Mouse (Mus musculus) hematopoietic multipotent progenitor cell, adult 10-12 weeks (in vitro differentiated cells): ENCODE results near the gene Cdx2. TPM values are rescaled to one million over a fixed set of nuclear protein-coding genes. Genes with fewer than 3 reads are reported as not detected.

Experiments
- polyA plus RNA-seq: library from polyadenylated mRNA; stranded (reverse); fragments of >175 nt; gene quantifications from 2 replicates; pipeline ENCODE4 v1.2.3, GENCODE M21; 2012; ENCODE audit warnings: low replicate concordance

Gene Cdx2
- not detected in 2 replicates for polyA plus RNA-seq

DNA sequence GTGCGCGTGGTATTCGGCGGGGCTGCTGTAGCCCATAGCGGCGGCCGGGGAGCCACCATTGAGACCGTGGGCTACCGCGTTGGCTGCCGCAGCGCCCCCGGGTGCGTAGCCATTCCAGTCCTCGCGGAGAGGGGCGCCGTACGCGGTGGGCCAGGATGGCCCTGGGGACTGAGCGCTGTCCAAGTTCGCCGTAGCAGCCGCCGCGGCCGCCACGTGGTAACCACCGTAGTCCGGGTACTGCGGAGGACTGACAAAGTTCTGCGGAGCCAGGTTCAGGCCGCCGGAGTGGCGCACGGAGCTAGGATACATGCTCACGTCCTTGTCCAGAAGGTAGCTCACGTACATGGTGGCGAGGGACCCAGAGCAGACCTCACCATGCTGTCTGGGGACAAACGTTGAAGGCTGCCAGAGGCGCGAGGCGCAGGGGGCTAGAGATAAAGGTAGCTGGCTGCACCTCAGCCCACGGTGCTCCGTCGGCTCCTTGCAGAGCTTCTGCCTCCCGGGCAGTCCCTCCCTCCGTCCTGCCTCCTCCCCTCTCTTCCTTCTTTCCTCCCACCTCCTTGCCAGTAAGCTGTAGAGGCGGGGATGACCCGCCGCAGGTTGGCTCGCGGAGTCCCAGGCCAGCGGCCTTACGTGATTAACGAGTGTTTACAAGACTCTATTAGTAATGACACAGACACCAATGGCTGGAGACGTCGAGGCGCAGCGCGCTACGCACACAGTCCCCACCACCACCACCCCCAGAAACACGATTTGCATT, at the start of gene Cdx2:
Gene Cdx2 (minus strand): TSS at position 633 of the 760 bp plus-strand sequence.

DNA sequence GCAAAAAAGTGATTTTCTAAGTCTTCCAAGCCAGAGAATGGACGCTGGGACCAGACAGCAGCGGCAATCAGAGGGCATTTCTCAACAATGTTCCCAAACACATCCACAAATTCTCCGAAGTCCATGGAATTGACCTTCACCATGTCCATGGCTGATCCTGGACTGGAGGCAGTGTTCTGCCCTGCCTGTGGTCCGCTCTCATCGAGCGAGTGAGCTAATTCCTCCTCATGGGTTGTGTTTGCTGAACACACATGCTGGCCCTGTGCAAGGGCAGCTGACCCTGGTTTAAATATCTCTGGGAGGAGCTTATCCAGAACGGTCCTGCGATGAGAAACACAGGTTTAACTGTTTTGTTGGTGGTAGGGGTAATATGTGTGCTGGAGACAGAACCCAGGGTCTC, 15.1 kb upstream of the Cdx2 start, which contains the start of gene Urad:
Gene Urad (minus strand): TSS at position 258 of the 400 bp plus-strand sequence.

DNA sequence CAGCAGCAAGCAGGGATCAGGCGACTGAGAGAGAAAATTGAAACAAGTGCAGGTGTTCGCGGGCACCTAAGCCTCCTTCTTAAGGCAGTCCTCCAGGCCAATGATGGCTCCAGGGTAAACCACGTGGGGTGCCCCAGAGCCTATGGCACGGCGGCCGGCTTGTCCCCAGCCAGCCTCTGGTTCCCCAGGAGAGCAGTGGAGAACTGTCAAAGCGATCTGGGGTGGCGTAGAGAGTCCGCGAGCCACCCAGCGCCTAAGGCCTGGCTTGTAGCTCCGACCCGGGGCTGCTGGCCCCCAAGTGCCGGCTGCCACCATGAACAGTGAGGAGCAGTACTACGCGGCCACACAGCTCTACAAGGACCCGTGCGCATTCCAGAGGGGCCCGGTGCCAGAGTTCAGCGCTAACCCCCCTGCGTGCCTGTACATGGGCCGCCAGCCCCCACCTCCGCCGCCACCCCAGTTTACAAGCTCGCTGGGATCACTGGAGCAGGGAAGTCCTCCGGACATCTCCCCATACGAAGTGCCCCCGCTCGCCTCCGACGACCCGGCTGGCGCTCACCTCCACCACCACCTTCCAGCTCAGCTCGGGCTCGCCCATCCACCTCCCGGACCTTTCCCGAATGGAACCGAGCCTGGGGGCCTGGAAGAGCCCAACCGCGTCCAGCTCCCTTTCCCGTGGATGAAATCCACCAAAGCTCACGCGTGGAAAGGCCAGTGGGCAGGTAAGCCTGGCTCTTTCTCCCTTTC, 37.0 kb downstream of the Cdx2 start, which contains the start of gene Pdx1:
Gene Pdx1 (plus strand): TSS at position 34 of the 747 bp plus-strand sequence.

Other genes starting within 250 kb of the Cdx2 start
- 31.1 and 31.6 TPM in 2 replicates for gene Lnx2, start 230.7 kb downstream of the Cdx2 start, polyA plus RNA-seq
- 45.4 and 47.9 TPM in 2 replicates for gene Polr1d, start 230.2 kb downstream of the Cdx2 start, polyA plus RNA-seq
- gene Gsx1, start 118.6 kb downstream of the Cdx2 start, polyA plus RNA-seq = not detected in 2 replicates
- not detected in 2 replicates for gene Pdx1, start 37.3 kb downstream of the Cdx2 start, polyA plus RNA-seq
- gene Urad, start 15.2 kb upstream of the Cdx2 start, polyA plus RNA-seq = not detected in 2 replicates
- 9.4 and 12.2 TPM in 2 replicates for gene Flt3, start 93.2 kb upstream of the Cdx2 start, polyA plus RNA-seq
- gene Pan3, start 122.9 kb upstream of the Cdx2 start, polyA plus RNA-seq = 35.7 and 62.2 TPM in 2 replicates